Mouse (Mus musculus): Measurements from ENCODE around the gene Mbnl2. TPM values are rescaled to one million over a fixed set of nuclear protein-coding genes. Genes with fewer than 3 reads are reported as not detected.
A peak's percentile ranks its signal among the peaks of the same experiment; 100 is the strongest.

Mbnl2 gene
- polyA plus RNA-seq, 1 experiment = 64.4 TPM

DNA sequence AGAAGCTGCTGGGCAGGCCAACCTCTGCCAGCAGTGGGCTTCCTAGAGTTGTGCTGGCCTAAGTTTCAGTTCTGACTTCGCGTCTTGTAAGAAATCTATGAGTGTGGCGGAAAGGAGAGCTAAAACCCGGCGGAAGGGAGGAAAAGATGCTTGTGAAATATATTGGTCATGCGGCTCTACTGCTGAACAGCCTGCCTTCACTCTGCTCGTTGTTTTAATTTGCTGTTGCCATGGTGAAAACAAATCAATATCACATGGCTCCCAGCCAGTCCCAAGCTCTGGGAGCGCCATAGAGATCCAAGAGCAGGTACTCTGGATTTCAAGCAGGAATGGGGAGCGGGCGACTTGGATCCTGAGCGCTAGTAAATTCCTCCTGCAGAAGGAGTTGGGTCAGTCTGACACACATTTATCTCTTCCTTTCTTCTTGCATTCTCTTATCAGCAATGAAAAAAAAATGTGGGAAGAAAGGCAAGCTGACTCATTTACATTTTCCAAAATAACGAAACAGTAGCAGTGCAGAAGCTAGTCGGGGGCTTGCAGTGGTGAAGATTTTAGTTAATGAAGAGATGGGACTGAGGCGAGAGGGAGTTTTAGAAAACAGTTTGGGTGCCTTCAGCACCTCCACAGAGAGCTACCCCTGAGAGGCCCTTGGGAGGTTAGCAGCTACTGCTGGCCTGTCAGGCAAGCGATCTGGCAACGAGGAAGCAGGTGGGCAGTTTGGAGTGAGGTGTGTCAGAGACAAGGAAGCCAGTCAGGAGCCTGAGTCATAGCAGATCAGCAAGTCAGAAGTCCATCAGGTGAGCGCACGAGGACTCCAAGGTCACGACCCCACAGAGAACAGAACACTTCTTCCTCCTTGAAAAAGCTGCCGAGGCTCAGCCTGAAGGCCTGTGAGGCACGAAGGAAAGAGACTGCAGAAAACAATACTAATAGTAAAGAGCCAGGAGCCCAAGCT lies 3.1 kb downstream of the Mbnl2 start:
- TF ChIP-seq CTCF (IDR thresholded peaks at IDR 0.05; ENCODE audit: borderline replicate concordance, control insufficient read depth, extremely low read depth, insufficient read depth, low read length, poor library complexity) (no peak), POLR2A (IDR thresholded peaks at IDR 0.05; ENCODE audit: control insufficient read depth, extremely low read depth, insufficient read depth, low read length, poor library complexity) (no peak)
- Histone ChIP-seq H3K27ac (ENCODE audit: control insufficient read depth, insufficient read depth, low read length) (peak overlapping the region; percentile 35; the same call in 1 of the 2 replicates), H3K4me3 (ENCODE audit: control insufficient read depth, insufficient read depth, low read length) (peak overlapping the region; percentile 22; the same call in 1 of the 2 replicates), H3K27me3 (ENCODE audit: control insufficient read depth, insufficient read depth, low read length) (no peaks in the 10 kb centered on the region), H3K4me1 (replicated peaks; ENCODE audit: control insufficient read depth, insufficient read depth, low read length) (peaks cover 20% of the 10 kb centered on the region), H3K36me3 (ENCODE audit: control insufficient read depth, insufficient read depth, low read length) (no peaks in the 10 kb centered on the region)
- DNase-seq = no peak
- WGBS = 38% methylated on average over 21 of the region's 21 CpGs

DNA sequence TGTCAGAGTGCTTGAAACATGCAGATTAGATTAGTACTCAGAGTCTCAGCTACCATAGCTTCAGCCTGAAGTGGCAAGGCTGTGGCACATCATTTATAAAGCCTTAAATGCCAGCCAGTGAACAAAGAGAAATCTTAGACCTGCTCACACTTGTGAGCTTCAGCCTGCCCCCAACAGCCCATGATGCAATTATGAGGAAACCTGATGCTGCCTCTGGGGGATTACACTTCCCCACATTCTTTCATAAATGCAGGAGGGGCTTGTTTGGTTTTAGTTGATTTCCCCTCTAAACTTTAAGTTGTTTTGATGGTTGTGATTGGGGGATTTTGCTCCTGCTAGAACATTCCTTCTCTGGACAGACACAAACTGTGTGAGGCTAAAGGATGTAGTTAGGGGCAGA lies 4.7 kb downstream of the Mbnl2 start:
- no peak for DNase-seq
- no peak overlapping the region for H3K4me3 ChIP-seq (ENCODE audit: control insufficient read depth, insufficient read depth, low read length)
- H3K27me3 ChIP-seq (ENCODE audit: control insufficient read depth, insufficient read depth, low read length) = no peaks in the 10 kb centered on the region
- H3K36me3 ChIP-seq (ENCODE audit: control insufficient read depth, insufficient read depth, low read length) = no peaks in the 10 kb centered on the region
- TF ChIP-seq CTCF (IDR thresholded peaks at IDR 0.05; ENCODE audit: borderline replicate concordance, control insufficient read depth, extremely low read depth, insufficient read depth, low read length, poor library complexity) (no peak), POLR2A (IDR thresholded peaks at IDR 0.05; ENCODE audit: control insufficient read depth, extremely low read depth, insufficient read depth, low read length, poor library complexity) (no peak)
- H3K27ac ChIP-seq (ENCODE audit: control insufficient read depth, insufficient read depth, low read length) = no peak overlapping the region
- peaks cover 20% of the 10 kb centered on the region for H3K4me1 ChIP-seq (replicated peaks; ENCODE audit: control insufficient read depth, insufficient read depth, low read length)

- no peak for DNase-seq
- Histone ChIP-seq H3K27ac (ENCODE audit: control insufficient read depth, insufficient read depth, low read length) (no peak overlapping the region), H3K4me1 (replicated peaks; ENCODE audit: control insufficient read depth, insufficient read depth, low read length) (peaks cover 28% of the 10 kb centered on the region), H3K27me3 (ENCODE audit: control insufficient read depth, insufficient read depth, low read length) (no peaks in the 10 kb centered on the region), H3K4me3 (ENCODE audit: control insufficient read depth, insufficient read depth, low read length) (no peak overlapping the region), H3K36me3 (ENCODE audit: control insufficient read depth, insufficient read depth, low read length) (no peaks in the 10 kb centered on the region)
- WGBS = 89% methylated on average over 8 of the region's 8 CpGs
- TF ChIP-seq CTCF (IDR thresholded peaks at IDR 0.05; ENCODE audit: borderline replicate concordance, control insufficient read depth, extremely low read depth, insufficient read depth, low read length, poor library complexity) (no peak), POLR2A (IDR thresholded peaks at IDR 0.05; ENCODE audit: control insufficient read depth, extremely low read depth, insufficient read depth, low read length, poor library complexity) (no peak)
These were observed 8.3 kb downstream of the Mbnl2 start for GRCm38 (mm10) chr14:120283787-120284186.

- Histone ChIP-seq H3K27ac (ENCODE audit: control insufficient read depth, insufficient read depth, low read length) (no peak overlapping the region), H3K27me3 (ENCODE audit: control insufficient read depth, insufficient read depth, low read length) (no peaks in the 10 kb centered on the region), H3K4me3 (ENCODE audit: control insufficient read depth, insufficient read depth, low read length) (no peak overlapping the region), H3K4me1 (replicated peaks; ENCODE audit: control insufficient read depth, insufficient read depth, low read length) (peaks cover 29% of the 10 kb centered on the region), H3K36me3 (ENCODE audit: control insufficient read depth, insufficient read depth, low read length) (no peaks in the 10 kb centered on the region)
- no peak for DNase-seq
- WGBS = 98% methylated on average over 5 of the region's 5 CpGs
- TF ChIP-seq CTCF (IDR thresholded peaks at IDR 0.05; ENCODE audit: borderline replicate concordance, control insufficient read depth, extremely low read depth, insufficient read depth, low read length, poor library complexity) (no peak), POLR2A (IDR thresholded peaks at IDR 0.05; ENCODE audit: control insufficient read depth, extremely low read depth, insufficient read depth, low read length, poor library complexity) (no peak)
These were observed 9.0 kb downstream of the Mbnl2 start for GRCm38 (mm10) chr14:120284504-120284903.

DNA sequence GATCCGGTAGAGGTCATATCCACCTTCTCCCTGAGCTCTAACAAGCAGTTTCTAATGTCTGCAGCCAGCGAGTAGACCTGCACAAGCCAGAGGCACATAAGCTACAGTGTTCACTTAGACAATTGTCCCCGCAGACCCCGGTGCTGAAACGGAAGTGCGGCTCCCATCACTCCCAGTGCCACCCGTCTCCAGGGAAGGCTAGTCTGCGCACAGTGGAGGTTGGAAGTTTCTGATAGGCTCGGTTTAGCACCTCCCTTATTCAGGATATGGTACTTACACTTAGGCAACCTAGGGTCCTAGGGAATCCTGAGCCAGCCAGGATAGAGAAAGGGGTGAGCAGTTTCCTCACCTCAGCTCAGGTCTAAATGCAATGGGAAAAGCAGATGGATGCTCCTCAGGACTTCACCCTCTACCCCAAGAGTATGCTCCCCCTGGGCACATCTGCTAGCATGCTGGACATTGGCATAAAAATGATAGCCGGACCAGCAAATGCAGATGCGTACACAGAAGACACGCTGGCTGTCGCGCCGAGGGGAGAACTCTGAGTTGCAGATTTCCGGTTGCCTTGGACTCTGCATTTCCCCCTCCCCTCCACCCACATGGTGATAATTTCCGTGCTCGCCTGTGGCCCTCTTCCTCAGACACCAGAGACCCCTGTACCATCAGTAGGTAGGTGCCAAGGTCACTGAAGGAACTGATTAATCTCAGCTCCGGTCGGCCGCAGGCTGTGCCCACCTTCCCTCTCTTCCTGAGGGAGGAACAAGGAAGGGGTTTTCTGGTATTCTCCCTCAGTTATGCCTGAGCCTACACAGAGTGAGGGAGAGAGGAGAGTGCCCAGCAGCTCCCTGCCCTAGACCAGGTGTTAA lies 11.9 kb downstream of the Mbnl2 start:
- no peak overlapping the region for H3K4me3 ChIP-seq (ENCODE audit: control insufficient read depth, insufficient read depth, low read length)
- no peaks in the 10 kb centered on the region for H3K36me3 ChIP-seq (ENCODE audit: control insufficient read depth, insufficient read depth, low read length)
- WGBS = 74% methylated on average over 21 of the region's 21 CpGs
- TF ChIP-seq POLR2A (IDR thresholded peaks at IDR 0.05; ENCODE audit: control insufficient read depth, extremely low read depth, insufficient read depth, low read length, poor library complexity) = no peak
- no peak for TF ChIP-seq CTCF (IDR thresholded peaks at IDR 0.05; ENCODE audit: borderline replicate concordance, control insufficient read depth, extremely low read depth, insufficient read depth, low read length, poor library complexity)
- peaks cover 48% of the 10 kb centered on the region for H3K4me1 ChIP-seq (replicated peaks; ENCODE audit: control insufficient read depth, insufficient read depth, low read length)
- H3K27ac ChIP-seq (ENCODE audit: control insufficient read depth, insufficient read depth, low read length) = no peak overlapping the region
- no peak for DNase-seq
- no peaks in the 10 kb centered on the region for H3K27me3 ChIP-seq (ENCODE audit: control insufficient read depth, insufficient read depth, low read length)

DNA sequence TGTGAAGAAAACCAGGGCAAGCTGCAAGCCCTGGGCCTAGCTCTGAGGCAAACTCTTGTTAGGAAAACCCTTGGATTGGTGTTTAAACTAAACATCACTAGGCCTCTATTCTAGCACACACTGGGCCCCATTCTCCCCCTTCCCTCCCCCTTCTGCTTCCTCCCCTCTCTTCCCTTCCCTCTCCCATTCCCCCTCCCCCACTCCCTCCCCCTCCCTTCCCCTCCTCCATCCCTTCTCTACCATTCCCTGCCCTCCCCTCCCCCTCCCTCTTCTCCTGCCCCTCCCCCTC lies 12.5 kb downstream of the Mbnl2 start:
- no peaks in the 10 kb centered on the region for H3K27me3 ChIP-seq (ENCODE audit: control insufficient read depth, insufficient read depth, low read length)
- no peaks in the 10 kb centered on the region for H3K36me3 ChIP-seq (ENCODE audit: control insufficient read depth, insufficient read depth, low read length)
- no peak overlapping the region for H3K4me3 ChIP-seq (ENCODE audit: control insufficient read depth, insufficient read depth, low read length)
- peaks cover 50% of the 10 kb centered on the region for H3K4me1 ChIP-seq (replicated peaks; ENCODE audit: control insufficient read depth, insufficient read depth, low read length)
- DNase-seq = no peak
- TF ChIP-seq POLR2A (IDR thresholded peaks at IDR 0.05; ENCODE audit: control insufficient read depth, extremely low read depth, insufficient read depth, low read length, poor library complexity) (no peak), CTCF (IDR thresholded peaks at IDR 0.05; ENCODE audit: borderline replicate concordance, control insufficient read depth, extremely low read depth, insufficient read depth, low read length, poor library complexity) (no peak)
- H3K27ac ChIP-seq (ENCODE audit: control insufficient read depth, insufficient read depth, low read length) = no peak overlapping the region

All from thymus, adult 2 months (tissue).